Mouse (Mus musculus): ENCODE measurements at regions not wholly inside any gene's neighbourhood (a gene's known extent, or its start where the extent isn't known, plus 50 kb on each side); places are given as distances from the start of the nearest gene placed in this dataset.

DNA sequence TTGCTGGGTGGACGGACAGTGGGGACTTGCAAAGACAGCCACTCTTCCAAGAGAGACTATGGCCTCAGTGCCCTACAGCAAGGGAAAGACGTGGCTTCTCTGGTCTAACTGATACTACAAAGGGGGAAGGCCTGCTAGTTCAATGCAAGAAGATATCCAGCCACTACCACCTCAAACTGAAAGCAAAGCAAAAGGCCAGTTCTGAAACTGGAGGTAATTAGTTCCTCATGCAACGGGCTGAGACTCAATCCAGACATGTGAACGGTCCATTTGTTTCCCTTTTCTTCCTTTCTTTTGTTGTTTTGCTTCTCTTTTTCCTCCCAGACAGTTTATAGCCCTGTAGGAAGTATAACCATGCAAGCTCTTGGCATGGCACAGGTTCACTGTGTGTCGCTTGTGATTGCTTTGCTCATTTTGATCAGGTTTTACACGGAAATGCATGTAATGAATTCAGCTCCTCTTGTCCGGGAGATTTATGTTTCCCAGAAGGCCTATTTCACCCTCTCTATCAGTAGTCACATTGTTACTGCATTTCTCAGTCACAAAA lies 260.5 kb upstream of the Bmper start:
- TF ChIP-seq POLR2A (IDR thresholded peaks at IDR 0.05; ENCODE audit: control insufficient read depth, extremely low read depth, insufficient read depth, low read length, poor library complexity), result no peak
- TF ChIP-seq CTCF (IDR thresholded peaks at IDR 0.05; ENCODE audit: borderline replicate concordance, control insufficient read depth, extremely low read depth, insufficient read depth, low read length, poor library complexity), result no peak
